Comparison of ENCODE assay signal across 20 mouse cellular contexts in genomic region chr4:133793269-133793668, GRCm38 (mm10). TPM values are rescaled to one million over a fixed set of nuclear protein-coding genes. Genes with fewer than 3 reads are reported as not detected.
A peak's percentile ranks its signal among the peaks of the same experiment; 100 is the strongest.
DNase-seq lines count a peak whose midpoint lies in the region; ATAC-seq lines count a peak whose summit lies in the region.
"Had no signal": no experiment of that assay in that cellular context is flagged by ENCODE, and none has a peak within 500 bp of the region (broad histone marks: within the 10 kb centered on the region; RNA-seq: fewer than 3 reads in every experiment).

No protein-coding gene starts in this region.

- ATAC-seq in stomach, embryonic 16.5 days (ENCODE audit: insufficient read depth, low FRiP score) = peak; percentile 73; the same call in 1 of the 2 replicates
- ATAC-seq: forebrain, embryonic 13.5 days; forebrain, embryonic 15.5 days; forebrain, postnatal 0 days had no signal

- peak overlapping the region; percentile 25; the same call in 1 of the 2 replicates for H3K27ac ChIP-seq in stomach, embryonic 16.5 days (ENCODE audit: low read length)
- H3K27ac ChIP-seq: embryonic facial prominence, embryonic 10.5 days; embryonic facial prominence, embryonic 12.5 days; forebrain, embryonic 13.5 days; forebrain, embryonic 15.5 days had no signal

- no peak overlapping the region for H3K4me2 ChIP-seq in stomach, embryonic 16.5 days (ENCODE audit: low read depth, low read length)
- H3K4me2 ChIP-seq: embryonic facial prominence, embryonic 12.5 days; forebrain, embryonic 13.5 days; forebrain, embryonic 15.5 days had no signal

- no peaks in the 10 kb centered on the region for H3K27me3 ChIP-seq in stomach, embryonic 16.5 days (ENCODE audit: control insufficient read depth, insufficient read depth, low read length)
- H3K27me3 ChIP-seq: embryonic facial prominence, embryonic 12.5 days; forebrain, embryonic 13.5 days; forebrain, embryonic 15.5 days had no signal

- H3K9me3 ChIP-seq in stomach, embryonic 16.5 days (replicated peaks; ENCODE audit: control insufficient read depth, low read length) = no peaks in the 10 kb centered on the region
- H3K9me3 ChIP-seq: embryonic facial prominence, embryonic 10.5 days; embryonic facial prominence, embryonic 12.5 days; forebrain, embryonic 13.5 days; forebrain, embryonic 15.5 days; G1E had no signal

- H3K4me3 ChIP-seq in stomach, embryonic 16.5 days (replicated peaks; ENCODE audit: low read length) = no peak overlapping the region
- H3K4me3 ChIP-seq: embryonic facial prominence, embryonic 10.5 days; embryonic facial prominence, embryonic 12.5 days; forebrain, embryonic 13.5 days; forebrain, embryonic 15.5 days had no signal

- no peaks in the 10 kb centered on the region for H3K36me3 ChIP-seq in stomach, embryonic 16.5 days (ENCODE audit: control insufficient read depth, insufficient read depth, low read length)
- H3K36me3 ChIP-seq: embryonic facial prominence, embryonic 10.5 days; embryonic facial prominence, embryonic 12.5 days; forebrain, embryonic 15.5 days; G1E had no signal

- no peaks in the 10 kb centered on the region for H3K4me1 ChIP-seq in stomach, embryonic 16.5 days (ENCODE audit: control insufficient read depth, insufficient read depth, low read length)
- H3K4me1 ChIP-seq: embryonic facial prominence, embryonic 10.5 days; embryonic facial prominence, embryonic 12.5 days; forebrain, embryonic 13.5 days; forebrain, embryonic 15.5 days had no signal

- WGBS in stomach, embryonic 16.5 days = 63% methylated on average over 3 of the region's 3 CpGs

- H3K9ac ChIP-seq in stomach, embryonic 16.5 days (ENCODE audit: low read length) = no peak overlapping the region
- H3K9ac ChIP-seq: embryonic facial prominence, embryonic 12.5 days; forebrain, embryonic 13.5 days; forebrain, embryonic 15.5 days; forebrain, postnatal 0 days had no signal

- peak; percentile 1 for DNase-seq in ES-CJ7 (ENCODE audit: low read depth, low spot score)
- peak; percentile 5 for DNase-seq in MN1 (ENCODE audit: low spot score)
- DNase-seq in adipocyte (ENCODE audit: low spot score) = no peak
- DNase-seq in left cerebral cortex, adult 18-20 months (ENCODE audit: low spot score in 2 of 2) = no peak
- DNase-seq in lung, postnatal 14 days = no peak
- DNase-seq: adrenal gland, adult 8-10 months; adrenal gland, postnatal 14 days; adrenal gland, postnatal 36 days; cerebellum, adult 11-12 months; cerebellum, adult 2 months; cerebellum, adult 9-10 months; cerebellum, postnatal 10 days; cerebellum, postnatal 25 days; forebrain, postnatal 0 days had no signal

RNA-seq across cellular contexts. Expression of gene Arid1a, which starts 36.7 kb away (rescaled TPM):
- polyA plus RNA-seq in stomach, embryonic 16.5 days (2015; fragmentation: Nextera tagmentation; extraction: Ambion mirVana) = 25.0 and 26.1 TPM in 2 replicates
- 10 to 100 TPM; 83.3 to 86.2 TPM for total RNA-seq in left cerebral cortex, adult 18-20 months (2021)

Comparison
In these comparisons a context has a peak if more than half of its experiments do, and no peak if none do; other contexts are left out.
1. DNase-seq: peak in ES-CJ7 (single experiment) and MN1 (single experiment); none in adipocyte (single experiment), left cerebral cortex, adult 18-20 months (0 of 2) and lung, postnatal 14 days (single experiment).